Mouse (Mus musculus) kidney, adult 2 months (tissue): ENCODE measurements around the gene Il22ra1.

Experiments used
- CTCF ChIP-seq: fragments of 200-500 bp; conservative IDR thresholded peaks from 2 replicates; pipeline ENCODE4 v1.5.1; 2011; ENCODE audit warnings: low read depth, mild to moderate bottlenecking, control low read depth, low read length, moderate library complexity, mixed read lengths; ENCODE audit not compliant: insufficient read depth, insufficient read length
- POLR2A ChIP-seq: fragments of 200-500 bp; IDR thresholded peaks from one replicate; pipeline ENCODE4 v1.6.1; 2011; ENCODE audit warnings: low read depth, low read length, control low read depth

DNA sequence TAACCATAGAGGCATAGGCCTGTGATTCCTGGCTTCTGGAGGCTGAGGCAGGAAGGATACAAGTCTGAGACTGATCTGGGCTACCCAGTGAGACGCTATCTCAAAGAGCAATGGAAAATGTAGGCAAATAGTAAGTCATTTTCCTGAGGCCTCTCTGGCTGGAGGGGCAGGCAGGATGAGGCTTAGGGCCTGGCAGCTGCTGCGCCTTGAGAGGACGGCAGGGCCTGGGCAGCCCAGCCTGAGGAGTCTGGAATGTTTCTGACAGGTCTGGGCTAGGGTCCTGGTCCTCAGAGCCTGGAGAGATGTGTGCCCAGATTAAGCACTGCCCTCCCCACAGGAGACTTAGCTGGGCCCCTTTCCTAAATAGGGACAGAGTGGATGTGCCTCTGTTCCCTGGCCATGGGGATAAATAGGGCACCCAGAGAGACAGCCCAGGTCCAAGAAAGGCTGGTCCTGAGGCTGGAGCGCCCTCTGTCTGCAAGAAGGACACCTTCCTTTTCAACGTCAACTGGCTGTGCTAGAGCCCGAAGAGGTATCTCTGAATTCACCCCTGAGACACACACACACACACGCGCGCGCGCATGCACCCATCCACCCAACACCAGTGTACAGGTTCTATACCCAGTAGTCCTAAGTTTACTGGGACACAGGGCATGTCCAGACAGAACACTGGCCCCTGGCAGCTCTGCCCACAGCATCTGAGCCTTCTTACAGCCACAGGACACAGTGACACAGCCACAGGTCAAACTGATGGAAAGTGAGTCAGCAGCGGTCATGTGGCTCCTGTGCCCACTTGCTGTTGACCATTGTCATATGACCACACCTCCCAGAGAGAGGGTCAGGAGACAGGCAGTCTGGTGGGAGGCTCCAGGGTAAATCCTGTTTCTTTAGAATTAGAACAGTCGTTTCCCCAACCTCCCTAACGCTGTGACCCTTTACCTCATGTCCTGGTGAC, 40.9 kb downstream of the Il22ra1 start:
- TF ChIP-seq POLR2A = no peak
- TF ChIP-seq CTCF = peak; percentile 81
